1 mouse cellular context compared by ENCODE assay signal in genomic region chr19:6341453-6342077, GRCm38 (mm10).
TF ChIP-seq lines count a peak whose summit lies in the region.

No protein-coding gene starts in this region.

TF ChIP-seq in MEL, 35 proteins besides CTCF, POLR2A, EP300 and RAD21:
- TF ChIP-seq MXI1 (IDR thresholded peaks at IDR 0.05; ENCODE audit: low read depth, low read length), result peak; percentile 13; the same call in 1 of the 2 replicates
- no peak for TF ChIP-seq SIN3A (IDR thresholded peaks at IDR 0.05; ENCODE audit: low read length)
- no peak for TF ChIP-seq MEF2A (IDR thresholded peaks at IDR 0.05; ENCODE audit: extremely low read depth, insufficient replicate concordance, low read depth, low read length, poor library complexity, severe bottlenecking)
- TF ChIP-seq ZMIZ1 (IDR thresholded peaks at IDR 0.05; ENCODE audit: low read depth, low read length), result no peak
- peak; percentile 14; the same call in 1 of the 2 replicates for TF ChIP-seq MAX (IDR thresholded peaks at IDR 0.05; ENCODE audit: low read length)
